Mouse (Mus musculus) C2C12 (cell line): ENCODE measurements around the gene F10.

Experiments used
- CEBPB ChIP-seq: IDR thresholded peaks from one replicate; pipeline ENCODE4 v1.6.1; 2011; ENCODE audit warnings: low read depth, mild to moderate bottlenecking, control low read depth, moderate library complexity
- CTCF ChIP-seq: IDR thresholded peaks from one replicate; pipeline ENCODE4 v1.5.1; 2011; ENCODE audit not compliant: control insufficient read depth, insufficient read depth, insufficient read length

- TF ChIP-seq CTCF (no peak), CEBPB (no peak)
Observed at GRCm38 (mm10) chr8:13063112-13063511, 26.0 kb downstream of the F10 start.
